Mouse (Mus musculus) erythroblast, embryonic 14.5 days (primary cell): ENCODE measurements around the gene Ccdc92b. TPM values are rescaled to one million over a fixed set of nuclear protein-coding genes. Genes with fewer than 3 reads are reported as not detected.

ENCODE experiments used
- H3K27me3 ChIP-seq: 2 replicates; pipeline ENCODE4 v1.6.1; 2012; ENCODE audit warnings: inconsistent platforms; ENCODE audit not compliant: control insufficient read depth
- H3K36me3 ChIP-seq: 2 replicates; pipeline ENCODE4 v1.6.1; 2012; ENCODE audit warnings: mild to moderate bottlenecking, inconsistent platforms; ENCODE audit not compliant: control insufficient read depth
- H3K4me1 ChIP-seq: 2 replicates; pipeline ENCODE4 v1.6.1; 2012; ENCODE audit warnings: inconsistent platforms; ENCODE audit not compliant: control insufficient read depth
- H3K4me3 ChIP-seq: replicated peaks from 2 replicates; pipeline ENCODE3; 2012; ENCODE audit warnings: moderate library complexity, mild to moderate bottlenecking, inconsistent platforms
- H3K9me3 ChIP-seq: 2 replicates; pipeline ENCODE4 v1.6.1; 2012; ENCODE audit warnings: low read length, inconsistent platforms, mixed read lengths; ENCODE audit not compliant: control insufficient read depth
- GATA1 ChIP-seq: IDR thresholded peaks from 2 replicates; pipeline ENCODE4 v1.6.1; 2012; ENCODE audit warnings: low read length, inconsistent platforms, mixed read lengths
- TAL1 ChIP-seq: IDR thresholded peaks from 3 replicates; pipeline ENCODE4 v1.6.1; 2012; ENCODE audit warnings: low read length, inconsistent platforms, mixed read lengths
- polyA plus RNA-seq: library from polyadenylated mRNA; stranded (reverse); fragments of >175 nt; gene quantifications from 2 replicates; pipeline ENCODE4 v1.2.3, GENCODE M21; 2012

Gene Ccdc92b
- polyA plus RNA-seq, 1 experiment = 5.0 TPM

GRCm38 (mm10) chr11:74662221-74662620 lies 42.8 kb downstream of the Ccdc92b start:
- H3K36me3 ChIP-seq = peaks cover 100% of the 10 kb centered on the region
- H3K4me1 ChIP-seq = no peaks in the 10 kb centered on the region
- no peak overlapping the region for H3K4me3 ChIP-seq
- TF ChIP-seq TAL1 (no peak), GATA1 (no peak)
- peaks cover 7% of the 10 kb centered on the region for H3K9me3 ChIP-seq
- no peaks in the 10 kb centered on the region for H3K27me3 ChIP-seq

- H3K27me3 ChIP-seq = no peaks in the 10 kb centered on the region
- no peak for TF ChIP-seq GATA1
- no peaks in the 10 kb centered on the region for H3K4me1 ChIP-seq
- peaks cover 98% of the 10 kb centered on the region for H3K36me3 ChIP-seq
- no peaks in the 10 kb centered on the region for H3K9me3 ChIP-seq
- H3K4me3 ChIP-seq = no peak overlapping the region
These were observed 44.9 kb downstream of the Ccdc92b start for GRCm38 (mm10) chr11:74664279-74664678.

GRCm38 (mm10) chr11:74664906-74665305 lies 45.5 kb downstream of the Ccdc92b start:
- TF ChIP-seq TAL1 = no peak
- TF ChIP-seq GATA1 = no peak
- Histone ChIP-seq H3K36me3 (peaks cover 98% of the 10 kb centered on the region), H3K4me1 (no peaks in the 10 kb centered on the region), H3K9me3 (no peaks in the 10 kb centered on the region), H3K27me3 (no peaks in the 10 kb centered on the region), H3K4me3 (no peak overlapping the region)

GRCm38 (mm10) chr11:74665631-74666283 lies 46.4 kb downstream of the Ccdc92b start:
- TF ChIP-seq GATA1 = no peak
- no peak for TF ChIP-seq TAL1
- no peak overlapping the region for H3K4me3 ChIP-seq
- H3K4me1 ChIP-seq = no peaks in the 10 kb centered on the region
- no peaks in the 10 kb centered on the region for H3K27me3 ChIP-seq
- H3K9me3 ChIP-seq = no peaks in the 10 kb centered on the region
- H3K36me3 ChIP-seq = peaks cover 98% of the 10 kb centered on the region

- Histone ChIP-seq H3K27me3 (no peaks in the 10 kb centered on the region), H3K4me1 (no peaks in the 10 kb centered on the region), H3K9me3 (no peaks in the 10 kb centered on the region), H3K36me3 (peaks cover 98% of the 10 kb centered on the region), H3K4me3 (no peak overlapping the region)
- TF ChIP-seq TAL1 = no peak
- TF ChIP-seq GATA1 = no peak
These were observed 46.9 kb downstream of the Ccdc92b start for GRCm38 (mm10) chr11:74666284-74666652.

- H3K4me1 ChIP-seq = no peaks in the 10 kb centered on the region; the same call in 1 of the 2 replicates
- peaks cover 98% of the 10 kb centered on the region for H3K36me3 ChIP-seq
- H3K4me3 ChIP-seq = no peak overlapping the region
- TF ChIP-seq GATA1 (no peak), TAL1 (no peak)
- H3K27me3 ChIP-seq = no peaks in the 10 kb centered on the region
- H3K9me3 ChIP-seq = no peaks in the 10 kb centered on the region
These were observed 47.6 kb downstream of the Ccdc92b start for GRCm38 (mm10) chr11:74666776-74667581.

- TF ChIP-seq TAL1 (no peak), GATA1 (no peak)
These were observed 48.2 kb downstream of the Ccdc92b start for GRCm38 (mm10) chr11:74667582-74668010.

GRCm38 (mm10) chr11:74668466-74668865 lies 49.1 kb downstream of the Ccdc92b start:
- H3K9me3 ChIP-seq = no peaks in the 10 kb centered on the region
- H3K4me1 ChIP-seq = peaks cover 9% of the 10 kb centered on the region
- no peak for TF ChIP-seq GATA1
- no peak for TF ChIP-seq TAL1
- H3K27me3 ChIP-seq = no peaks in the 10 kb centered on the region
- no peak overlapping the region for H3K4me3 ChIP-seq
- H3K36me3 ChIP-seq = peaks cover 97% of the 10 kb centered on the region

More at GRCm38 (mm10) chr11:74667582-74668010, 48.2 kb downstream of the Ccdc92b start:
- no peak overlapping the region for H3K4me3 ChIP-seq
- H3K4me1 ChIP-seq = peaks cover 2% of the 10 kb centered on the region; the same call in 1 of the 2 replicates
- no peaks in the 10 kb centered on the region for H3K9me3 ChIP-seq
- H3K36me3 ChIP-seq = peaks cover 97% of the 10 kb centered on the region
- no peaks in the 10 kb centered on the region for H3K27me3 ChIP-seq

- no peaks in the 10 kb centered on the region for H3K27me3 ChIP-seq
- H3K36me3 ChIP-seq = peaks cover 97% of the 10 kb centered on the region
- peaks cover 14% of the 10 kb centered on the region for H3K4me1 ChIP-seq
- TF ChIP-seq TAL1 (no peak), GATA1 (no peak)
- H3K9me3 ChIP-seq = no peaks in the 10 kb centered on the region
- no peak overlapping the region for H3K4me3 ChIP-seq
These were observed 49.6 kb downstream of the Ccdc92b start for GRCm38 (mm10) chr11:74668971-74669370.
